Mouse (Mus musculus): ENCODE data around the gene Pnp.
"Not testable (repeated sequence)": the region's sequence is repeated elsewhere in the genome, so short reads cannot be mapped to it uniquely, and the experiment has no call there.

Pnp gene

GRCm38 (mm10) chr14:50978451-50978850 lies 47.6 kb downstream of the Pnp start:
- DNase-seq = not testable (repeated sequence)

GRCm38 (mm10) chr14:50979631-50980030 lies 48.7 kb downstream of the Pnp start:
- no peak for DNase-seq

- DNase-seq = no peak
These were observed 50.3 kb downstream of the Pnp start for GRCm38 (mm10) chr14:50981207-50981606.

- no peak for DNase-seq
These were observed 51.0 kb downstream of the Pnp start for GRCm38 (mm10) chr14:50981837-50982236.

GRCm38 (mm10) chr14:50987668-50988067 lies 56.8 kb downstream of the Pnp start:
- DNase-seq = peak; percentile 41

- peak; percentile 50 for DNase-seq
These were observed 60.2 kb downstream of the Pnp start for GRCm38 (mm10) chr14:50991037-50991436.

GRCm38 (mm10) chr14:50997088-50997487 lies 66.2 kb downstream of the Pnp start:
- DNase-seq = no peak

GRCm38 (mm10) chr14:50997999-50998666 lies 67.3 kb downstream of the Pnp start:
- peak; percentile 44 for DNase-seq

- DNase-seq = no peak
These were observed 76.4 kb downstream of the Pnp start, which contains the start of gene Rnase10 for GRCm38 (mm10) chr14:51007152-51007801. TSS of gene Rnase10 (plus strand) at chr14:51007751.

- peak; percentile 63 for DNase-seq
These were observed 77.2 kb downstream of the Pnp start for GRCm38 (mm10) chr14:51007914-51008713.

GRCm38 (mm10) chr14:51008781-51009180 lies 77.9 kb downstream of the Pnp start:
- no peak for DNase-seq

- no peak for DNase-seq
These were observed 78.7 kb downstream of the Pnp start for GRCm38 (mm10) chr14:51009572-51009971.

- DNase-seq = not testable (repeated sequence)
These were observed 83.8 kb downstream of the Pnp start for GRCm38 (mm10) chr14:51014724-51015123.

Data from kidney, postnatal 14 days (tissue).